Mouse (Mus musculus): Measurements from ENCODE around the gene Gm10337. TPM values are rescaled to one million over a fixed set of nuclear protein-coding genes. Genes with fewer than 3 reads are reported as not detected.

The Gm10337 gene
- polyA plus RNA-seq (2015; fragmentation: Nextera tagmentation; extraction: Ambion mirVana): 4.1 TPM in 1 of 2 replicates, not detected in the other

DNA sequence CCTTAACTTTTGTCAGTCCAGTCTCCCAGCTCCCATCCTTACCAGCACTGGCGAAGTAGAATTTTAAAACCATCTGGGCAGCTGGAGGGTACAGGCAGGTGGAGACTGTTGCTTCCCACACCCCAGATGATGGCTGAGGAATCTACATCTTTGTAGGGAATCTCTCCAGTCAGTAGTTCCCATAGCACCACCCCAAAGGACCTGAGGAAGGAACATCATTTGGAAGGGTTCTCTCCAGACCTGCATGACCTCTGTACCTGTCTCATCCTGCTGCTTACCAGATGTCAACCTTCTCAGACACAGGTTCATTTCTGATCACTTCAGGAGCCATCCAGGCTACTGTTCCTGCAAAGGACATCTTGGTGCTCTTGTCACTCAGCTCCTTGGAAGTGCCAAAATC lies at the start of gene Gm10337:
Gm10337 (plus strand) TSS at position 276 of the 400 bp plus-strand sequence.
- Histone ChIP-seq H3K27me3 (ENCODE audit: control insufficient read depth, insufficient read depth, low read length) (no peaks in the 10 kb centered on the region), H3K9me3 (replicated peaks; ENCODE audit: control insufficient read depth, low read length) (no peaks in the 10 kb centered on the region), H3K9ac (ENCODE audit: low read length) (no peak within 1 kb of the TSS), H3K4me2 (ENCODE audit: low read depth, low read length) (no peak within 1 kb of the TSS), H3K4me3 (ENCODE audit: low read length) (no peak within 1 kb of the TSS), H3K27ac (ENCODE audit: low read length) (no peak within 1 kb of the TSS), H3K36me3 (ENCODE audit: control insufficient read depth, insufficient read depth) (peaks cover 52% of the 10 kb centered on the region), H3K4me1 (ENCODE audit: control insufficient read depth, insufficient read depth, low read length) (0 out of 2 replicates have a peak, but pooled peaks cover 4% of the 10 kb centered on the region)
- ATAC-seq (replicated peaks; ENCODE audit: extremely low read depth, insufficient read depth, low FRiP score): no peak
- WGBS: 100% methylated on average over 1 of the region's 1 CpGs

DNA sequence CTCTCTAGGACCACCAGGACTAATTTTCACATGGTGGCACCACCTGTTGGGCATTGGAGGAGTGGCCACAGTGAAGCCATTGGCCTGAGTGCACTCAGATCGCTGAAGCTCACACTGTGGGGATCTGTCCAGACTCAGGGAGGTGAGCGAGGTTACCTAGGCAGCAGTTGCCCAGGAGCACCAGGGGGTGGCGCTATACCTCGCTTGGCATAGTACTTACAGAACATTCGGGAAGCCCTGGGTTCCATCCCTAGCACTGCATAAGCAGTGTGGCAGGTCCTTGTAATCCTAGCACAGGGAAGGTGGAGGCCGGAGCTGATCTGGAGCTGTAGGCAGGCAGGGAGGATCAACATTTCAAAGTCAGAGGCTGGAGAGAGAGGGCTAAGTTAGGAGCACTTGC lies 47.5 kb upstream of the Gm10337 start:
- H3K9ac ChIP-seq (ENCODE audit: low read length): no peak overlapping the region
- no peaks in the 10 kb centered on the region for H3K27me3 ChIP-seq (ENCODE audit: control insufficient read depth, insufficient read depth, low read length)
- no peak for ATAC-seq (replicated peaks; ENCODE audit: extremely low read depth, insufficient read depth, low FRiP score)
- no peaks in the 10 kb centered on the region for H3K36me3 ChIP-seq (ENCODE audit: control insufficient read depth, insufficient read depth)
- WGBS: 33% methylated on average over 6 of the region's 6 CpGs
- H3K9me3 ChIP-seq (replicated peaks; ENCODE audit: control insufficient read depth, low read length): no peaks in the 10 kb centered on the region
- no peak overlapping the region for H3K4me2 ChIP-seq (ENCODE audit: low read depth, low read length)
- no peak overlapping the region for H3K27ac ChIP-seq (ENCODE audit: low read length)
- peaks cover 17% of the 10 kb centered on the region for H3K4me1 ChIP-seq (ENCODE audit: control insufficient read depth, insufficient read depth, low read length)
- H3K4me3 ChIP-seq (ENCODE audit: low read length): no peak overlapping the region

DNA sequence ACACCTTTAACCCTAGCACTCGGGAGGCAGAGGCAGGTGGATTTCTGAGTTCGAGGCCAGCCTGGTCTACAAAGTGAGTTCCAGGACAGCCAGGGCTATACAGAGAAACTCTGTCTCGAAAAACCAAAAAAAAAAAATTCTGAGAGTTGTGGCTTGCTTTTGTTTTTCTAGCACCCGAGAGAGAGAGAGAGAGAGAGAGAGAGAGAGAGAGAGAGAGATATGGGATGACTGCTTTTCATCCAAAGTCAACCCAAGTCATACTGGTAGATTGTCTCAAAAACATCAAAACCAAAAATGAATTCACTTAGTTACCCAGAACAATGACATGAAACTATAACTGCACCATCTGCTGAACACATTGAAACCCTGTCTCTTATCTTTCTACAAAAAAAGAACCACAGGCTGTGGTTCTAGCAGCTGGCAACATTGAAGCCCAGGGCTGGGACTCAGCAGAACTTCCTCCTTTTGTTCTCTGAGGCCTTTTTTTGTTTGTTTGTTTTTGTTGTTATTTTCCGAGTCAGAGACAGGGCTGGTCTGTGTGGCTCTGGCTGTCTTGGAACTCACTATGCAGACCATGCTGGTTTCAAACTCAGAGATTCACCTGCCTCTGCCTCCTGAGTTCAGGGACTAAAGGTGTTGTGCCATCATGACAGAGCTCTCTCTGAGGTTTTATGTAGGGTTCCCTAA lies 45.3 kb upstream of the Gm10337 start:
- Histone ChIP-seq H3K9me3 (replicated peaks; ENCODE audit: control insufficient read depth, low read length) (no peaks in the 10 kb centered on the region), H3K4me2 (ENCODE audit: low read depth, low read length) (peak overlapping the region; percentile 79), H3K9ac (ENCODE audit: low read length) (no peak overlapping the region; the same call in 1 of the 2 replicates), H3K4me3 (ENCODE audit: low read length) (peak overlapping the region; percentile 66), H3K27ac (ENCODE audit: low read length) (peak overlapping the region; percentile 73), H3K4me1 (ENCODE audit: control insufficient read depth, insufficient read depth, low read length) (peaks cover 18% of the 10 kb centered on the region), H3K27me3 (ENCODE audit: control insufficient read depth, insufficient read depth, low read length) (no peaks in the 10 kb centered on the region), H3K36me3 (ENCODE audit: control insufficient read depth, insufficient read depth) (peaks cover 4% of the 10 kb centered on the region)
- no peak for ATAC-seq (replicated peaks; ENCODE audit: extremely low read depth, insufficient read depth, low FRiP score)
- 58% methylated on average over 5 of the region's 5 CpGs for WGBS

GRCm38 (mm10) chr15:102458904-102459317 lies 44.6 kb upstream of the Gm10337 start, which contains the start of gene Prr13:
Gene Prr13, plus strand, starts transcription at chr15:102459028.
- H3K27me3 ChIP-seq (ENCODE audit: control insufficient read depth, insufficient read depth, low read length): no peaks in the 10 kb centered on the region
- peak within 1 kb of the TSS; percentile 74 for H3K9ac ChIP-seq (ENCODE audit: low read length)
- no peaks in the 10 kb centered on the region for H3K9me3 ChIP-seq (replicated peaks; ENCODE audit: control insufficient read depth, low read length)
- H3K4me1 ChIP-seq (ENCODE audit: control insufficient read depth, insufficient read depth, low read length): peaks cover 18% of the 10 kb centered on the region
- under 1% methylated on average over 19 of the region's 19 CpGs for WGBS
- peak; percentile 90 for ATAC-seq (replicated peaks; ENCODE audit: extremely low read depth, insufficient read depth, low FRiP score)
- H3K36me3 ChIP-seq (ENCODE audit: control insufficient read depth, insufficient read depth): peaks cover 4% of the 10 kb centered on the region
- peak within 1 kb of the TSS; percentile 73 for H3K27ac ChIP-seq (ENCODE audit: low read length)
- H3K4me2 ChIP-seq (ENCODE audit: low read depth, low read length): peak within 1 kb of the TSS; percentile 79
- H3K4me3 ChIP-seq (ENCODE audit: low read length): peak within 1 kb of the TSS; percentile 66

- H3K27ac ChIP-seq (ENCODE audit: low read length): peak overlapping the region; percentile 73; the same call in 1 of the 2 replicates
- peak overlapping the region; percentile 79 for H3K4me2 ChIP-seq (ENCODE audit: low read depth, low read length)
- peak overlapping the region; percentile 74 for H3K9ac ChIP-seq (ENCODE audit: low read length)
- WGBS: 33% methylated on average over 6 of the region's 6 CpGs
- peak overlapping the region; percentile 66 for H3K4me3 ChIP-seq (ENCODE audit: low read length)
- H3K4me1 ChIP-seq (ENCODE audit: control insufficient read depth, insufficient read depth, low read length): peaks cover 18% of the 10 kb centered on the region
- no peak for ATAC-seq (replicated peaks; ENCODE audit: extremely low read depth, insufficient read depth, low FRiP score)
- no peaks in the 10 kb centered on the region for H3K9me3 ChIP-seq (replicated peaks; ENCODE audit: control insufficient read depth, low read length)
- no peaks in the 10 kb centered on the region for H3K27me3 ChIP-seq (ENCODE audit: control insufficient read depth, insufficient read depth, low read length)
- H3K36me3 ChIP-seq (ENCODE audit: control insufficient read depth, insufficient read depth): peaks cover 4% of the 10 kb centered on the region
Observed at GRCm38 (mm10) chr15:102459381-102459780, 44.1 kb upstream of the Gm10337 start.

DNA sequence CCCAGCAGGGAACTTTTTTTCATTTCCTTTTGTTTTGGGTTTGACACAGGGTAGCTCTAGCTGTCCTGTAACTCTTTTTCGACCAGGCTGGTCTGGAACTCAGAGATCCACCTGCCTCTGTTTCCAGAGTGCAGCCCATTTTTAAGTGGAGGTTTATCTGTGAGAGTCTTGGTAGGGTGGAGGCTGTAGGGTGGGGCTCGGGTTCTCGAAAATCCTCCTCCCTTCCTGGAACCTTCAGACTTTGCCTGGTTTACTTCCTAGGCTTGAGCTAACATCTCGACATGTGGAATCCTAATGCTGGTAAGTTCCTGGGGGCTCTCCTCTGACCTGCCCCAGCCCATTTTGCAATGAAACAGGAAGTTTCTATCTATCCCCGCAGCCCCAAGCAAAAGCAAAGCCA lies 43.7 kb upstream of the Gm10337 start:
- no peak overlapping the region for H3K27ac ChIP-seq (ENCODE audit: low read length)
- H3K4me3 ChIP-seq (ENCODE audit: low read length): peak overlapping the region; percentile 66; the same call in 1 of the 2 replicates
- peaks cover 4% of the 10 kb centered on the region for H3K36me3 ChIP-seq (ENCODE audit: control insufficient read depth, insufficient read depth)
- WGBS: 38% methylated on average over 5 of the region's 5 CpGs
- no peak for ATAC-seq (replicated peaks; ENCODE audit: extremely low read depth, insufficient read depth, low FRiP score)
- peaks cover 18% of the 10 kb centered on the region for H3K4me1 ChIP-seq (ENCODE audit: control insufficient read depth, insufficient read depth, low read length)
- H3K27me3 ChIP-seq (ENCODE audit: control insufficient read depth, insufficient read depth, low read length): no peaks in the 10 kb centered on the region
- H3K9me3 ChIP-seq (replicated peaks; ENCODE audit: control insufficient read depth, low read length): no peaks in the 10 kb centered on the region
- 0 out of 2 replicates have a peak overlapping the region, but pooled peaks have one; percentile 1 for H3K9ac ChIP-seq (ENCODE audit: low read length)
- peak overlapping the region; percentile 79 for H3K4me2 ChIP-seq (ENCODE audit: low read depth, low read length)

DNA sequence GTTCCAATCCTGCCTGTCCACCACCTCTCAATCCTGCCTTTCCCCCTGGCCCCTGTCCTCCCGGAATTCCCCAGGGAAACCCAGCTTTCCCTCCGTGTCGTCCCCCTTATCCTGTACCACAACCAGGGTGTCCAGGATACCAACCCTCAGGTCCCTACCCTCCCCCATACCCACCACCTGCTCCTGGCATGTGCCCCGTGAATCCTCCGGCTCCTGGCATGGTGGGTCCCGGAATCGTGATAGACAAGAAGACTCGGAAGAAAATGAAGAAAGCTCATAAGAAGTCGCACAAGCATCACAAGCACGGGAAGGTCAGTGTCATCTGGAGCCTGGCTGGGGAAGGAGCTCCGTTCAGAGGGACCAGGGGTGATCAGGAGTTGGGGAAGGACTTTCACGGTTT lies 43.1 kb upstream of the Gm10337 start:
- peaks cover 4% of the 10 kb centered on the region for H3K36me3 ChIP-seq (ENCODE audit: control insufficient read depth, insufficient read depth)
- no peaks in the 10 kb centered on the region for H3K27me3 ChIP-seq (ENCODE audit: control insufficient read depth, insufficient read depth, low read length)
- H3K9ac ChIP-seq (ENCODE audit: low read length): peak overlapping the region; percentile 1; the same call in 1 of the 2 replicates
- H3K4me3 ChIP-seq (ENCODE audit: low read length): peak overlapping the region; percentile 10; the same call in 1 of the 2 replicates
- no peaks in the 10 kb centered on the region for H3K9me3 ChIP-seq (replicated peaks; ENCODE audit: control insufficient read depth, low read length)
- peaks cover 18% of the 10 kb centered on the region for H3K4me1 ChIP-seq (ENCODE audit: control insufficient read depth, insufficient read depth, low read length)
- 69% methylated on average over 12 of the region's 12 CpGs for WGBS
- H3K4me2 ChIP-seq (ENCODE audit: low read depth, low read length): peak overlapping the region; percentile 79
- no peak for ATAC-seq (replicated peaks; ENCODE audit: extremely low read depth, insufficient read depth, low FRiP score)
- H3K27ac ChIP-seq (ENCODE audit: low read length): 0 out of 2 replicates have a peak overlapping the region, but pooled peaks have one; percentile 9

- WGBS: 46% methylated on average over 4 of the region's 4 CpGs
- Histone ChIP-seq H3K36me3 (ENCODE audit: control insufficient read depth, insufficient read depth) (peaks cover 4% of the 10 kb centered on the region), H3K9me3 (replicated peaks; ENCODE audit: control insufficient read depth, low read length) (no peaks in the 10 kb centered on the region), H3K4me3 (ENCODE audit: low read length) (no peak overlapping the region), H3K27me3 (ENCODE audit: control insufficient read depth, insufficient read depth, low read length) (no peaks in the 10 kb centered on the region), H3K9ac (ENCODE audit: low read length) (peak overlapping the region; percentile 18; the same call in 1 of the 2 replicates), H3K4me2 (ENCODE audit: low read depth, low read length) (no peak overlapping the region; the same call in none of the 2 replicates), H3K27ac (ENCODE audit: low read length) (no peak overlapping the region), H3K4me1 (ENCODE audit: control insufficient read depth, insufficient read depth, low read length) (peaks cover 18% of the 10 kb centered on the region)
- no peak for ATAC-seq (replicated peaks; ENCODE audit: extremely low read depth, insufficient read depth, low FRiP score)
Observed at GRCm38 (mm10) chr15:102460971-102461370, 42.6 kb upstream of the Gm10337 start.

- no peak for ATAC-seq (replicated peaks; ENCODE audit: extremely low read depth, insufficient read depth, low FRiP score)
- Histone ChIP-seq H3K36me3 (ENCODE audit: control insufficient read depth, insufficient read depth) (peaks cover 4% of the 10 kb centered on the region), H3K4me1 (ENCODE audit: control insufficient read depth, insufficient read depth, low read length) (peaks cover 18% of the 10 kb centered on the region), H3K27me3 (ENCODE audit: control insufficient read depth, insufficient read depth, low read length) (no peaks in the 10 kb centered on the region), H3K4me2 (ENCODE audit: low read depth, low read length) (no peak overlapping the region; the same call in none of the 2 replicates), H3K4me3 (ENCODE audit: low read length) (no peak overlapping the region), H3K9me3 (replicated peaks; ENCODE audit: control insufficient read depth, low read length) (no peaks in the 10 kb centered on the region), H3K9ac (ENCODE audit: low read length) (no peak overlapping the region), H3K27ac (ENCODE audit: low read length) (no peak overlapping the region)
- 80% methylated on average over 9 of the region's 9 CpGs for WGBS
Observed at GRCm38 (mm10) chr15:102461430-102462075, 42.0 kb upstream of the Gm10337 start.

All from heart, embryonic 16.5 days (tissue).